Mouse (Mus musculus) liver, embryonic 16.5 days (tissue): ENCODE measurements around the gene Anxa6. TPM values are rescaled to one million over a fixed set of nuclear protein-coding genes. Genes with fewer than 3 reads are reported as not detected.

Experiments used
- ATAC-seq: fragments of 200-750 bp; cut with Nextera tagmentation; 2 replicates; pipeline ENCODE4 v1.8.0; 2017; ENCODE audit warnings: low read depth, mild to moderate bottlenecking, moderate number of reproducible peaks, moderate library complexity
- H3K27ac ChIP-seq: fragments of 300-500 bp; sonication (generic); 2 replicates; pipeline ENCODE4 v1.5.1; 2014; ENCODE audit warnings: mild to moderate bottlenecking, low read length
- H3K27me3 ChIP-seq: fragments of 300-500 bp; sonication (generic); 2 replicates; pipeline ENCODE4 v1.6.1; 2014; ENCODE audit warnings: low read depth, low read length, mixed read lengths; ENCODE audit not compliant: control insufficient read depth, insufficient read depth
- H3K36me3 ChIP-seq: fragments of 300-500 bp; sonication (generic); 2 replicates; pipeline ENCODE4 v1.6.1; 2014; ENCODE audit warnings: mild to moderate bottlenecking; ENCODE audit not compliant: control insufficient read depth, insufficient read depth
- H3K4me1 ChIP-seq: fragments of 300-500 bp; sonication (generic); 2 replicates; pipeline ENCODE4 v1.6.1; 2014; ENCODE audit warnings: low read depth, low read length, mixed read lengths; ENCODE audit not compliant: control insufficient read depth
- H3K4me2 ChIP-seq: fragments of 300-500 bp; sonication (generic); 2 replicates; pipeline ENCODE4 v1.6.1; 2014; ENCODE audit warnings: low read depth, low read length, mixed read lengths
- H3K4me3 ChIP-seq: fragments of 300-500 bp; sonication (generic); 2 replicates; pipeline ENCODE4 v1.5.1; 2014; ENCODE audit warnings: low read depth, mild to moderate bottlenecking, low read length
- H3K9ac ChIP-seq: fragments of 300-500 bp; sonication (generic); 2 replicates; pipeline ENCODE4 v1.6.1; 2014; ENCODE audit warnings: low read depth, low read length
- H3K9me3 ChIP-seq: fragments of 300-500 bp; sonication (generic); replicated peaks from 2 replicates; pipeline ENCODE4 v1.6.1; 2016; ENCODE audit warnings: low read length; ENCODE audit not compliant: control insufficient read depth
- WGBS: fragments of 180-500 bp; shearing (Covaris S2); extraction: QIAGEN DNeasy Blood & Tissue Kit; methylation state at CpG from one replicate; pipeline ENCODE4 v1.1.7; 2014; ENCODE audit not compliant: insufficient replicate concordance; 5-methylcytosine and 5-hydroxymethylcytosine counted together
- polyA plus RNA-seq: library from polyadenylated mRNA; unstranded; fragments of >200 nt; fragmentation: Nextera tagmentation; extraction: Ambion mirVana; gene quantifications from 2 replicates; pipeline ENCODE4 v1.2.1, GENCODE M21; 2015

Anxa6 gene
- polyA plus RNA-seq, result 56.9 and 66.1 TPM in 2 replicates

- Histone ChIP-seq H3K27me3 (no peaks in the 10 kb centered on the region), H3K4me1 (peaks cover 31% of the 10 kb centered on the region), H3K27ac (peak within 1 kb of the TSS; percentile 41), H3K9ac (peak within 1 kb of the TSS; percentile 57), H3K4me3 (peak within 1 kb of the TSS; percentile 65), H3K36me3 (no peaks in the 10 kb centered on the region), H3K9me3 (no peaks in the 10 kb centered on the region), H3K4me2 (peak within 1 kb of the TSS; percentile 75)
- peak; percentile 90 for ATAC-seq
- under 1% methylated on average over 41 of the region's 41 CpGs for WGBS
Observed at GRCm38 (mm10) chr11:55033040-55033660, at the start of gene Anxa6. Gene Anxa6 (minus strand): TSS chr11:55033445.

- no peaks in the 10 kb centered on the region for H3K27me3 ChIP-seq
- WGBS, result 70% methylated on average over 9 of the region's 9 CpGs
- H3K4me1 ChIP-seq, result peaks cover 5% of the 10 kb centered on the region
- H3K36me3 ChIP-seq, result no peaks in the 10 kb centered on the region
- H3K9me3 ChIP-seq, result no peaks in the 10 kb centered on the region
- ATAC-seq, result no peak
- no peak overlapping the region for H3K4me3 ChIP-seq
- H3K4me2 ChIP-seq, result no peak overlapping the region
- H3K27ac ChIP-seq, result no peak overlapping the region
- H3K9ac ChIP-seq, result no peak overlapping the region
Observed at GRCm38 (mm10) chr11:55081206-55081605, 48.0 kb upstream of the Anxa6 start.

GRCm38 (mm10) chr11:55079180-55079579, 45.9 kb upstream of the Anxa6 start:
- Histone ChIP-seq H3K36me3 (no peaks in the 10 kb centered on the region), H3K4me3 (no peak overlapping the region), H3K27ac (no peak overlapping the region), H3K9me3 (no peaks in the 10 kb centered on the region), H3K4me1 (peaks cover 5% of the 10 kb centered on the region), H3K27me3 (no peaks in the 10 kb centered on the region), H3K9ac (no peak overlapping the region), H3K4me2 (no peak overlapping the region)
- WGBS, result 79% methylated on average over 4 of the region's 4 CpGs
- ATAC-seq, result no peak

GRCm38 (mm10) chr11:55078502-55078901, 45.3 kb upstream of the Anxa6 start:
- no peak overlapping the region for H3K9ac ChIP-seq

GRCm38 (mm10) chr11:55077331-55078231, 44.3 kb upstream of the Anxa6 start, which contains the start of gene Ccdc69:
Gene Ccdc69 (minus strand): TSS chr11:55078131.
- H3K9ac ChIP-seq, result peak within 1 kb of the TSS; percentile 51
- H3K4me1 ChIP-seq, result peaks cover 5% of the 10 kb centered on the region
- no peaks in the 10 kb centered on the region for H3K9me3 ChIP-seq
- H3K4me2 ChIP-seq, result peak within 1 kb of the TSS; percentile 75
- peak within 1 kb of the TSS; percentile 58 for H3K4me3 ChIP-seq
- H3K36me3 ChIP-seq, result no peaks in the 10 kb centered on the region
- WGBS, result under 1% methylated on average over 50 of the region's 50 CpGs
- peak within 1 kb of the TSS; percentile 42; the same call in 1 of the 2 replicates for H3K27ac ChIP-seq
- H3K27me3 ChIP-seq, result no peaks in the 10 kb centered on the region
- ATAC-seq, result peak; percentile 61

More at GRCm38 (mm10) chr11:55078502-55078901, 45.3 kb upstream of the Anxa6 start:
- Histone ChIP-seq H3K27ac (no peak overlapping the region), H3K4me2 (peak overlapping the region; percentile 75), H3K27me3 (no peaks in the 10 kb centered on the region), H3K4me3 (no peak overlapping the region), H3K36me3 (no peaks in the 10 kb centered on the region), H3K4me1 (peaks cover 5% of the 10 kb centered on the region), H3K9me3 (no peaks in the 10 kb centered on the region)
- WGBS, result 35% methylated on average over 3 of the region's 3 CpGs
- no peak for ATAC-seq

- Histone ChIP-seq H3K9ac (no peak overlapping the region), H3K27ac (no peak overlapping the region), H3K9me3 (no peaks in the 10 kb centered on the region), H3K27me3 (no peaks in the 10 kb centered on the region), H3K4me2 (no peak overlapping the region), H3K4me1 (peaks cover 5% of the 10 kb centered on the region), H3K4me3 (no peak overlapping the region), H3K36me3 (no peaks in the 10 kb centered on the region)
- 55% methylated on average over 5 of the region's 5 CpGs for WGBS
- no peak for ATAC-seq
Observed at GRCm38 (mm10) chr11:55076234-55076633, 43.0 kb upstream of the Anxa6 start.

GRCm38 (mm10) chr11:55075602-55076001, 42.4 kb upstream of the Anxa6 start:
- Histone ChIP-seq H3K36me3 (no peaks in the 10 kb centered on the region), H3K9me3 (no peaks in the 10 kb centered on the region), H3K4me3 (no peak overlapping the region), H3K4me2 (no peak overlapping the region), H3K27ac (no peak overlapping the region), H3K4me1 (peaks cover 5% of the 10 kb centered on the region), H3K9ac (no peak overlapping the region), H3K27me3 (no peaks in the 10 kb centered on the region)
- 53% methylated on average over 2 of the region's 2 CpGs for WGBS
- no peak for ATAC-seq

GRCm38 (mm10) chr11:55073191-55073590, 39.9 kb upstream of the Anxa6 start:
- no peak for ATAC-seq
- Histone ChIP-seq H3K4me1 (peaks cover 2% of the 10 kb centered on the region), H3K9ac (no peak overlapping the region), H3K4me3 (no peak overlapping the region), H3K36me3 (no peaks in the 10 kb centered on the region), H3K27me3 (no peaks in the 10 kb centered on the region), H3K4me2 (no peak overlapping the region), H3K27ac (no peak overlapping the region), H3K9me3 (no peaks in the 10 kb centered on the region)
- WGBS, result 76% methylated on average over 10 of the region's 10 CpGs

GRCm38 (mm10) chr11:55072467-55072866, 39.2 kb upstream of the Anxa6 start:
- Histone ChIP-seq H3K27me3 (no peaks in the 10 kb centered on the region), H3K9me3 (no peaks in the 10 kb centered on the region), H3K27ac (no peak overlapping the region), H3K4me2 (no peak overlapping the region), H3K9ac (no peak overlapping the region), H3K4me1 (no peaks in the 10 kb centered on the region; the same call in 1 of the 2 replicates), H3K4me3 (no peak overlapping the region), H3K36me3 (no peaks in the 10 kb centered on the region)
- 52% methylated on average over 8 of the region's 8 CpGs for WGBS
- ATAC-seq, result no peak
